Mouse (Mus musculus) lung, postnatal 10 days (tissue): ENCODE measurements around the gene Sept1.
A peak's percentile ranks its signal among the peaks of the same experiment; 100 is the strongest.

Experiments
- DNase-seq: peaks from one replicate; pipeline ENCODE4 v3.0.0; 2021

Gene Sept1

GRCm38 (mm10) chr7:127217901-127218642 lies 14.9 kb downstream of the Sept1 start:
- DNase-seq: no peak

- DNase-seq: no peak
Measured at GRCm38 (mm10) chr7:127217475-127217874, 15.5 kb downstream of the Sept1 start.

- no peak for DNase-seq
Measured at GRCm38 (mm10) chr7:127216307-127216706, 16.6 kb downstream of the Sept1 start.

- DNase-seq: peak; percentile 83
Measured at GRCm38 (mm10) chr7:127214981-127215871, 17.7 kb downstream of the Sept1 start.

GRCm38 (mm10) chr7:127214521-127214920 lies 18.4 kb downstream of the Sept1 start:
- DNase-seq: no peak

- no peak for DNase-seq
Measured at GRCm38 (mm10) chr7:127213930-127214329, 19.0 kb downstream of the Sept1 start.

- peak; percentile 67 for DNase-seq
Measured at GRCm38 (mm10) chr7:127213485-127213884, 19.4 kb downstream of the Sept1 start.

- DNase-seq: no peak
Measured at GRCm38 (mm10) chr7:127212432-127213250, 20.3 kb downstream of the Sept1 start.

- no peak for DNase-seq
Measured at GRCm38 (mm10) chr7:127211014-127211745, 21.8 kb downstream of the Sept1 start.

- DNase-seq: no peak
Measured at GRCm38 (mm10) chr7:127210266-127210665, 22.7 kb downstream of the Sept1 start.

- DNase-seq: no peak
Measured at GRCm38 (mm10) chr7:127209851-127210250, 23.1 kb downstream of the Sept1 start.

- DNase-seq: peak; percentile 97
Measured at GRCm38 (mm10) chr7:127208553-127209438, 24.1 kb downstream of the Sept1 start, which contains the start of gene Mylpf. TSS of gene Mylpf (plus strand) at chr7:127208890.

- no peak for DNase-seq
Measured at GRCm38 (mm10) chr7:127208295-127208552, 24.7 kb downstream of the Sept1 start, which contains the start of gene Tbc1d10b. TSS of gene Tbc1d10b (minus strand) at chr7:127208468.

GRCm38 (mm10) chr7:127207374-127208294 lies 25.3 kb downstream of the Sept1 start:
- peak; percentile 34 for DNase-seq

- no peak for DNase-seq
Measured at GRCm38 (mm10) chr7:127206606-127207005, 26.3 kb downstream of the Sept1 start.

- no peak for DNase-seq
Measured at GRCm38 (mm10) chr7:127196484-127196883, 36.4 kb downstream of the Sept1 start.

GRCm38 (mm10) chr7:127195544-127196295 lies 37.2 kb downstream of the Sept1 start, which contains the start of gene Cd2bp2:
TSS of gene Cd2bp2 (minus strand) at chr7:127196050.
- DNase-seq: peak; percentile 98

- DNase-seq: no peak
Measured at GRCm38 (mm10) chr7:127194633-127195029, 38.3 kb downstream of the Sept1 start.

GRCm38 (mm10) chr7:127194011-127194632 lies 38.8 kb downstream of the Sept1 start:
- no peak for DNase-seq
